Mouse (Mus musculus): ENCODE results near the gene Tmed3. TPM values are rescaled to one million over a fixed set of nuclear protein-coding genes. Genes with fewer than 3 reads are reported as not detected.

The Tmed3 gene
- total and polyA plus RNA-seq, 3 experiments = 55.4 to 84.0 (median 80.9) TPM

DNA sequence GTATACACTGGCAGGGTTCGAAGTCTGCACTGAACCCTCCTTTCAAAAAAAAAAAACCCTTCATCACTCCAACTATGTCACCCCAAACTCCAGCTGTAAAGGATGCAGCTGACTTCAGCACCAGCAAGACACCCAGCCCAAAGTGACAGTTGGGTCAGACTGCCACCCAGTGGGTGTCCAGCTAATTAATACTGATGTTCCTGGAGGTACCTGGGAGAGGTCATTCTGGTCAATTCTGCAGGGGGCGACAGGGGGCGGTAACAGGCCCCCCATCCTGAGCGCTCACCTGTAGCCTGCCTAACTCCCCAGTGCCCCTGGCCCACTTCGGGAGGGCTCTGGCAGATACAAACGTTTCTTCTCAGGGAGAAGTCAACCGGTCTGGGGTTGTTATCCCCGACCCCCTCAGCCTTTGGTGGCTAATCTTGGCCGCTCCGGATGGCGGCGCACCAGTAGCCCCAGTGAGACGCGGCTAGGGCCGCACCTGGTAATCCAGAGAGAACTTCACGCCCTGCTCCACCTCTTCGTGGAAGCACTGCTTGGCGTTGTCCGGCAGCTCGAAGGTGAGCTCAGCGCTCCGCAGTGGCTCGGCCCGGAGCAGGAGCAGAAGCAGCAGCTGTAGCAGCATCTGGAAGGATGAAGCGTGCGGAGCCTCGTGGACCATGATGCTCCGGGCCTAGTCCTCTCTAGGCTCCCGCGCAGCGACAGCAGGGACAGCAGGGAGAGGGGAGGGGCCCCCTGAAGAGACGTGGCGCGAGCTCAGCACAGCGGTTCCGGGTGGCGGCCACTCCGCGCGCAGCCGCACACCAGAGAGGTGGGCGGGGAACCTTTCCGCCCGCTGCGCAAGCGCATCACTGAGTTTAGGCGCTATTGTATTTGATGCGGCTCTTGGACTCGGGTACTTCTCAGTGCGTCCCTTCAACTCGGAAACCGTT lies at the start of gene Tmed3 (continued):
- peak; percentile 28; the same call in 1 of the 2 replicates for TF ChIP-seq ETS1 (conservative IDR thresholded peaks at IDR 0.05; ENCODE audit: low read depth, low read length)

DNA sequence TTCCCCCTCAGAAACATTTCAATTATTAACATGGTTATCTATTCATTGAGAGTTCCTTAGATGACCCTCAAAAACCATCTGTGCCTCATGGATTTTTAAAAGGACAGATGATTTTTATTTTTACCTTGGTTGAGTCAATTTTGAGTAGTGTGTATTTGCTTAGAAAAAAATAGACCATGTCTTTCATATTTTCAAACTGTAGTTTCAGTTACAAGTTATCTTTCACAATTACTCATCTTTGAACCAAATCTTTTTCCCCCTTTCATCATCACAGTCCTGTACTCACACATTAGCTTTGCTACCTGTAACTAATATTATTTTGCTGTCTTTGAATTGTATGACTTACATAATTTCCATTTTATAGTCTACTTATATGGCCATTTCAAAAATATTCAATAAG lies 35.2 kb upstream of the Tmed3 start:
- peaks cover 0 to 31% of the 10 kb centered on the region in 2 experiments; a peak in 2 of 4 replicates for H3K4me1 ChIP-seq (ENCODE audit: control insufficient read depth in 1 of 2, insufficient read depth in 2 of 2)
- DNase-seq (ENCODE audit: extremely low read depth) = no peak
- no peaks in the 10 kb centered on the region for H3K9me3 ChIP-seq (replicated peaks; ENCODE audit: low read length)
- no peak overlapping the region for H3K4me3 ChIP-seq (replicated peaks in 1 of 3; ENCODE audit: low read depth in 2 of 3, low read length in 2 of 3, poor library complexity in 1 of 3)
- H3K36me3 ChIP-seq (replicated peaks in 1 of 2; ENCODE audit: control insufficient read depth in 1 of 2, insufficient read depth in 1 of 2, low read length in 1 of 2) = no peaks in the 10 kb centered on the region
- no peaks in the 10 kb centered on the region for H3K79me2 ChIP-seq (replicated peaks; ENCODE audit: control insufficient read depth, extremely low read depth, insufficient read depth, poor library complexity, severe bottlenecking)
- H3K9ac ChIP-seq (ENCODE audit: insufficient read depth, low read depth) = no peak overlapping the region
- dilution Hi-C loops (cut with MboI; ENCODE audit: extremely low pct_ligation_motif_present, extremely low pct_unique_long_range_greater_than_20kb, low sequenced_read_pairs) (no loop called here), in situ Hi-C loops (cut with MboI; ENCODE audit: low pct_ligation_motif_present, low pct_unique_long_range_greater_than_20kb, low sequenced_read_pairs) (no loop called here)
- H3K27me3 ChIP-seq (replicated peaks) = no peaks in the 10 kb centered on the region
- peak; percentile 70 for TF ChIP-seq EP300 (IDR thresholded peaks at IDR 0.05; ENCODE audit: low read length)
- no peak for TF ChIP-seq RCOR1 (conservative IDR thresholded peaks at IDR 0.05; ENCODE audit: low read depth, low read length)
- TF ChIP-seq ZNF384 (IDR thresholded peaks at IDR 0.05; ENCODE audit: low read depth, low read length) = peak; percentile 67
- peak; percentile 82 for TF ChIP-seq JUND (conservative IDR thresholded peaks at IDR 0.05; ENCODE audit: low read depth, low read length)
- TF ChIP-seq E2F4 (IDR thresholded peaks at IDR 0.05; ENCODE audit: insufficient replicate concordance, low read depth, low read length) = no peak
- TF ChIP-seq IRF4 (IDR thresholded peaks at IDR 0.05; ENCODE audit: low read depth, low read length) = peak; percentile 82
- TF ChIP-seq ETS1 (conservative IDR thresholded peaks at IDR 0.05; ENCODE audit: low read depth, low read length) = peak; percentile 30; the same call in 1 of the 2 replicates
- TF ChIP-seq MEF2A (IDR thresholded peaks at IDR 0.05; ENCODE audit: borderline replicate concordance, low read depth, low read length) = peak; percentile 73; the same call in 1 of the 2 replicates
- peak; percentile 18; the same call in 1 of the 2 replicates for TF ChIP-seq JUN (IDR thresholded peaks at IDR 0.05; ENCODE audit: insufficient read depth, low read depth, low read length)
- H3K4me2 ChIP-seq (ENCODE audit: insufficient read depth, low read depth, poor library complexity, severe bottlenecking) = no peak overlapping the region
- H3K27ac ChIP-seq (ENCODE audit: insufficient read depth, low read depth) = no peak overlapping the region

DNA sequence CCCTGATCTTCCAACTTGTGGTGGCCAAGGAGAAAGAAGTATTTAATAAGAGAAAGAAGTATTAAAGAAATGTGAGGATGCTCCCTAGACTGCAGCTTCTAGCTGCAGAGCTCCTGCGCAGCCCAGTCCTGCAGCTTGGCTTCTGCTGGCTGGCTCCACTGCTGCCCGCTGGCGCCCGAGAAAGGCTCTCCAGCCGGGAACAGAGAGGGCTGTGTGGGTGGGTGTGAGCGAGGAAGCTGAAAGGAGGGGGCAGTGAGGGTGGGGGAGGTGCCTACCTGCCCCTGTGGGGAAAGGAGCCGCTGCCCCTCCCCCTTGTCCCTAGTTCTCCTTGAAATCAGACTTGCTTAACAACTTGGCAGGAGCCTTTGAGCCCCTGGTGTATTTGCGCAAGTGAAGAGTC lies 33.4 kb upstream of the Tmed3 start, which contains the start of gene Ankrd34c:
Gene Ankrd34c, minus strand, starts transcription at position 181 of the 400 bp plus-strand sequence.
- dilution Hi-C loops (cut with MboI; ENCODE audit: extremely low pct_ligation_motif_present, extremely low pct_unique_long_range_greater_than_20kb, low sequenced_read_pairs) = no loop called here
- Histone ChIP-seq H3K4me2 (ENCODE audit: insufficient read depth, low read depth, poor library complexity, severe bottlenecking) (0 out of 2 replicates have a peak within 1 kb of the TSS, but pooled peaks have one; percentile 8), H3K79me2 (replicated peaks; ENCODE audit: control insufficient read depth, extremely low read depth, insufficient read depth, poor library complexity, severe bottlenecking) (no peaks in the 10 kb centered on the region), H3K9ac (ENCODE audit: insufficient read depth, low read depth) (no peak within 1 kb of the TSS), H3K4me3 (replicated peaks in 1 of 3; ENCODE audit: low read depth in 2 of 3, low read length in 2 of 3, poor library complexity in 1 of 3) (no peak within 1 kb of the TSS), H3K9me3 (replicated peaks; ENCODE audit: low read length) (no peaks in the 10 kb centered on the region), H3K36me3 (replicated peaks in 1 of 2; ENCODE audit: control insufficient read depth in 1 of 2, insufficient read depth in 1 of 2, low read length in 1 of 2) (no peaks in the 10 kb centered on the region), H3K4me1 (ENCODE audit: control insufficient read depth in 1 of 2, insufficient read depth in 2 of 2) (peaks cover 0 to 31% of the 10 kb centered on the region in 2 experiments; a peak in 2 of 4 replicates), H3K27me3 (replicated peaks) (no peaks in the 10 kb centered on the region), H3K27ac (ENCODE audit: insufficient read depth, low read depth) (no peak within 1 kb of the TSS)
- TF ChIP-seq EP300 (IDR thresholded peaks at IDR 0.05; ENCODE audit: low read length) (no peak), SMC3 (IDR thresholded peaks at IDR 0.05; ENCODE audit: low read depth, low read length) (no peak), RAD21 (IDR thresholded peaks at IDR 0.05; ENCODE audit: low read depth, low read length) (no peak), SIN3A (IDR thresholded peaks at IDR 0.05; ENCODE audit: low read length) (no peak), ZC3H11A (IDR thresholded peaks at IDR 0.05; ENCODE audit: low read depth, low read length) (no peak), HCFC1 (IDR thresholded peaks at IDR 0.05; ENCODE audit: low read depth, low read length) (no peak), POLR2AphosphoS2 (IDR thresholded peaks at IDR 0.05; ENCODE audit: low read depth, low read length) (no peak), CHD1 (IDR thresholded peaks at IDR 0.05; ENCODE audit: low read depth, low read length) (no peak), UBTF (IDR thresholded peaks at IDR 0.05; ENCODE audit: low read depth, low read length) (no peak), E2F4 (IDR thresholded peaks at IDR 0.05; ENCODE audit: insufficient replicate concordance, low read depth, low read length) (no peak), MYC (IDR thresholded peaks at IDR 0.05; ENCODE audit: low read depth, low read length) (no peak)
- in situ Hi-C loops (cut with MboI; ENCODE audit: low pct_ligation_motif_present, low pct_unique_long_range_greater_than_20kb, low sequenced_read_pairs) = no loop called here
- DNase-seq (ENCODE audit: extremely low read depth) = no peak

Measured in CH12.LX (cell line).